Mouse (Mus musculus): ENCODE data around the gene Luc7l3.

Luc7l3 gene

GRCm38 (mm10) chr11:94253691-94254090, 68.1 kb downstream of the Luc7l3 start:
- DNase-seq, result no peak

DNA sequence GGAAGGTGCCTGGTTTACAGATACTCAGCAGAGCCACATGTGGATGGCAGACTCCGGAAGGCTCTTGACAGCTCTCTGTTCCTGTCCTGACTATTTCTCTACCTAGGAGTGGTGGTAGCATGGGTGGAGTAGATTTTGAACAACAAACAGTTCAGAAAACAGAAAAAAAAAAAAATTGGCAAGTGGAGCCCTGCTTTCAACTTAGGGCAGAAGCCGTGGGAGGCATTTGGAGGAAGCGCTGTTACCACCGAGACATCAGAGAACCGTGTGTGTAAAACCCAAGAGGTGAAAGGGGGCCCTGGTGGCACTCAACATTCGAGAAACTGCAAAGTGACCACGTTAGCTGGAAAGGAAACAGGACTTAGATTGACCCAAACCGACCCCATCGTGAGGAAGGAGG, 68.6 kb downstream of the Luc7l3 start:
- no peak for DNase-seq

GRCm38 (mm10) chr11:94246789-94247061, 75.1 kb downstream of the Luc7l3 start:
- no peak for DNase-seq

DNA sequence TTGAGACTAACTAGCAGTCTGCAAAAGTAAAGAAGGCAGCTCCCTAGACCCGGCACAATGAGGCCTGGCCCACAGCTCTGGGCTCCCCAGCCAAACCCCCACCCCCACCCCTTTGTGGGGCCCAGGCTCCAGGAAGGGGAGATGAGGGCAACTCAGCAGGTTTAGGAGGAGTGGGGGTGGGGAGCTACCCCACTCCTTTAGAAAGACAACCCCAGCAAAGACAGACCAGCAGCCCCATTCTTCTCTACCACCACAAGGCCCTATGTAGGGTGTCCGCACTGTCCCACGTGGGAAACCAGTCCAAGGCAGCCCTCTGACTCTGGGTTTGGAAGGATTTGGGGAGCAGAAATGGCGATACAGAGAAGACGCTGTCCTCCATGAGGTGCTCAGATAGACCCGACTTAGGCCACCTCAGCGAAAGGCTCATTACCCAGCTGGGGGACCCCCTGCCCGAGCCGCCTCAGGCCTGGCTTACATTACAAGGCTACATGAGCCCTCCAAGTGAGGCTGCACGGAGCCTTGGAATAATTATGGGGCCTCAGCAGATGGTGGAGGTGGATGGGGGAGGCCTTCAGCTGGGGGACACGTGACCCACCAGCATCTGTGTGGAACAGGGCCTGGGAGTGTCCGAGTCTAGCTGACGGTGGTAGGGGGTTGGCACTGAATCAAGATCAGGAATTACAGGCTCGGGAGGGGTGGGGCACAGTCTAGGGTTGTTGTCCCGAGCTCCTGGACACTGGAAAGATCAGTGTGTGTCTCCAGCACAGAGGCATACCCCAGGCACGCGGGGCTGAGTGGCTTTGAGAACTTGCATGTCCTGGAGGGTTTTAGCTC, 75.6 kb downstream of the Luc7l3 start, which contains the start of gene Wfikkn2:
Gene Wfikkn2, minus strand, starts transcription at position 51 of the 834 bp plus-strand sequence.
- DNase-seq, result peak; percentile 36

DNA sequence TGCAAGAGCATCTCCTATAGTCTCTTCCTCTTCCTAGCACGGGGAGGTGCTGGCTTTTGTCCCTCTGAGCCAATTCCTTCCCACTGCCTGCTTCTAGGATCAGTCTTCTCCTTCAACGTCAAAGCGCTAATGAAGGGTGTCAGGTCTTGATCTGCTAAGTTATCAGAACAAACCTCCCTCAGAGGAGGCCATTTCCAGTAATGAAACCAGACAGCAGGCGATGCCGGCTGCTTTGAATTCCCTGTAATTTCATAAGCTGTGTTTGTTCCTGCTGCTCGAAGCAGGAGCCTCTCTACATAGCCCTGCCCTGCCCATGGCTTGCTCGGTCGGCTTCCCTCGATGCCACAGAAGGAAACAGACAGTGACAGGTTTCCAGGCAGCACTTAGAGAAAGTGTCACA, 77.4 kb downstream of the Luc7l3 start:
- DNase-seq, result no peak

GRCm38 (mm10) chr11:94243422-94244180, 78.2 kb downstream of the Luc7l3 start:
- DNase-seq, result no peak

GRCm38 (mm10) chr11:94242760-94243421, 78.9 kb downstream of the Luc7l3 start:
- no peak for DNase-seq

GRCm38 (mm10) chr11:94239706-94240105, 82.1 kb downstream of the Luc7l3 start:
- no peak for DNase-seq

GRCm38 (mm10) chr11:94238786-94239185, 83.0 kb downstream of the Luc7l3 start:
- peak; percentile 34 for DNase-seq

Data from cerebellum, adult 9-11 months (tissue).